Mouse (Mus musculus) heart, postnatal 4 days (tissue): ENCODE results near the gene Trappc13. TPM values are rescaled to one million over a fixed set of nuclear protein-coding genes. Genes with fewer than 3 reads are reported as not detected.
A peak's percentile ranks its signal among the peaks of the same experiment; 100 is the strongest.

Experiments used
- DNase-seq: peaks from one replicate; pipeline ENCODE4 v3.0.0; 2021
- total RNA-seq, 2 experiments: library from RNA; stranded (reverse); gene quantifications; 2 replicates each; pipeline ENCODE4 v1.2.3; 2021

The Trappc13 gene
- total RNA-seq, 2 experiments from 2014 or later, result 35.3 to 35.8 TPM

DNA sequence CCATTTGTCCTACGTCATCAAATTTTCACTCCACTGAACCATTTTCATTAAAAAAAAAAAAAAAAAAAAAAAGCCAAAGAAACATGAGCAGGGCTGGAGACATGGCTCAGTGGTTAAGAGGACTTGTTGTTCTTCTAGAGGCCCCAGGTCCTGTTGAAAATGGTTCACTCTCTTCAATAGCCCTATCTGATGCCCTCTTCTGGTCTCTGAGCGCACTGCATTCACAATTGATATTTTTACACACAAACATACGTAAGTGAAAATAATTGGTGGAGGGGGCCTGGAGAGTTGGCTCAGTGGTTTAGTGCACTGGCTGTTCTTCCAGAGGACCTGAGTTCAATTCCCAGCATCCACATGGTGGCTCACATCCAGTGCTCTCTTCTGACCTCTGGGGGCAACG lies 64.5 kb downstream of the Trappc13 start:
- DNase-seq, result no peak

- DNase-seq, result no peak
Measured at GRCm38 (mm10) chr13:104112266-104112900, 65.9 kb downstream of the Trappc13 start.

DNA sequence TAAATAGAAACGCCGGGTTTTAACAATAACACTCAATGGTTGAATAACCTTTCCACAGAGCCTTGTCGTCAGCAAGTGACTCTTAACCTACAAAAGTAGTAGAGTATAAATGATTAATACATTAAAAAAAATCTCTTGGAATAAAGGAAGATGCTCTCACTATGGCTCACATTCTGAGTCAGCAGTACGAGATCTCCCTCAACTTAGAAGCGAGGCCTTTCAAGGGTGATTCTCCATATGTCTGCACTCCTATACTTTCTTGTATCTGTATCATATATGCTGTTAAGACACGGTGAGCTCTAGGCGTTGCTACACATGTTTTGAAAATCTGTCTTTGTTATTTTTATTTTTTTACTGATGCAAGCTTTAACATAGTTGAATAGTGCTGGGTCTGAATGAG lies 67.7 kb downstream of the Trappc13 start:
- DNase-seq, result no peak

DNA sequence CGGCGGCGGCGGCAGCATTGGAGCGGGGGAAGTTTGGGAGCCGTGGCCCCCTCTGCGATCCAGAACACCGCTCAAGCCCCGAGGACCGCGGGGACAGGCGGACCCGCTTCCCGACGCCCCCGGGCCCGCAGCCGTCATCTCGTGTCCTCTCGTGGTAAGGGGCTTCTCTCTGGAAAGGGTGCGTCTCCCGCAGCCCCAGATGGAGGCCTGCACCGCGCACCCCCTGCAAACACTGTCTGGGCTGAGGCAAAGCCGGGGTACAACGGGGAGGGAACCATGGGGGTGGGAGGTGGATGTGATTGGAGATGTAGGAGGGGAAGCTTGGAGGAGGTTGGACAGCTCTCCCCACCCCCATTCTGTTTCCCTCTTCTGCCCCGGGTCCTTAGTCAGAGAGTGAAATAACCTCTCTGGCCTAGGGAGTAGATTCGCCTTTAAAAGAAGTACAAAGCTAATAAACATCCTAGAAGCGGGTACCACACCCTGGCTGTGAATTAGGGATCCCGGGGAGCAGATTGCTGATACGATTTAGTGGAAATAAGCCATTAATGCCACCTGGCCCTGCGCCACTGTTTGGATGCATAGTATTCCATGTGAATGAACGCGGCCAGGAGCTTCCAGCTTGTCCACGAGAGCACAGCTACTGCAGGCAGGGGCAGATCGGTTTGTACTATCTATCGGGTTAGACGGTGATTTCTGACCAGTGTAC lies 68.3 kb downstream of the Trappc13 start:
- DNase-seq, result peak; percentile 40

- DNase-seq, result peak; percentile 87
Measured at GRCm38 (mm10) chr13:104109288-104109815, 68.9 kb downstream of the Trappc13 start, which contains the start of the genes Nln and Sgtb. Gene Nln (minus strand): TSS chr13:104109614. Gene Sgtb (plus strand): TSS chr13:104109741.

DNA sequence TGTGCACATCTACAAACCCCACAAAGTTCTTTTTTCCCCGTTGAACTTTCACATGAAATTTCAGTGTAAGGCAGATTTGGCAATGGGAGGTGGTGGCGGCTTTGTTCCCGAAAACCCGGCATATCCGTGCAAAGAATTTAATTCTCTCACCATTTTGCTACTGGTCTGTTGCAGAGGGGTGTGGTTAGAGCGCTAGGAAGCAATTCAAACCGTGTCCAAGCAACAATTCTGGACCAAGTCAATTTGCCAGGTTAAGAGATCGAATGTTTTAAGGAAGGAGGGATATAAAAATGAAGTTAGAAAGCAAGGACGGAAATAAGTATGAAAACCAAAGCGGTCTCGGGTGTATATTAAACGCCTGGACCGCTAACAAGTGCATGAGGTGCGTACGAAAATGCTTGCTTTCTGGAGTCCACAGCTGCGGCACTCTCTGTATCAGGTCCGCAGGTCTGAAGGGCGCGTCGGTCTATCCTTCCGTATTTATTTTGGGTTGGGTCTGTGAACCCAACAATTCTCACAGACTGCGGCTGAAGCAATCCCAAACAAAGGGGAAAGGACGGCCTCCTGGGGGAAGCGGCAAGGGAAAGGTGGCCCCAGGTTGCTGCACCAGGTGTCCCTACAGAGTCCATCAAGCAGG lies 69.5 kb downstream of the Trappc13 start:
- peak; percentile 18 for DNase-seq

DNA sequence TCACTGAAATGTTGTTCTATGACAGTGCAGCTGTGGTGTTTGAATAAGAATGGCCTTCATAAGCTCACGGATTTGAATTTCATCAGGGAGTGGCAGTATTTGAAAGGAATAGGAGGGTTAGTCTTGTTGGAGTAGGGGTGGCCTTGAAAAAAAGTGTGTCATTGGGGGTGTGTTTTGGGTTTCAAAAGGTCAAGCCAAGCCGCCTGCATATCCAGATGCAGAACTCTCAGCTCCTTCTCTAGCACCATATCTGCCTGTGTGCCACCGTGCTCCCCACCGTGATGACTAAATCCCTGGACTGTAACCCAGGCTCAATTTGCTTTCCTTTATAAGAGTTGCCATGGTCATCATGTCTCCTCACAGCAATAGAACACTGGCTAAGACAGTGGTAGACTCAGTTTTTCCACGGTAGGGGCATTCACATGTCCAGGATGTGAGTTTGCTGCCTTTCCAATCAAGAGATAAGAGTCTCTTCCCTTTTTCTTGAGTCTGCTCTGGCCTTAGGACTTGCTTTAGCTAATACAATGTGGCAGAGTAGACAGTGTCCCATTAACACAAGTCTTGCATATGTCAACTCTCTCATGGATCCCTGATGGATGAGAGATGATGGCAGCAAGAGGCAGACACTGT lies 76.5 kb downstream of the Trappc13 start:
- no peak for DNase-seq

DNA sequence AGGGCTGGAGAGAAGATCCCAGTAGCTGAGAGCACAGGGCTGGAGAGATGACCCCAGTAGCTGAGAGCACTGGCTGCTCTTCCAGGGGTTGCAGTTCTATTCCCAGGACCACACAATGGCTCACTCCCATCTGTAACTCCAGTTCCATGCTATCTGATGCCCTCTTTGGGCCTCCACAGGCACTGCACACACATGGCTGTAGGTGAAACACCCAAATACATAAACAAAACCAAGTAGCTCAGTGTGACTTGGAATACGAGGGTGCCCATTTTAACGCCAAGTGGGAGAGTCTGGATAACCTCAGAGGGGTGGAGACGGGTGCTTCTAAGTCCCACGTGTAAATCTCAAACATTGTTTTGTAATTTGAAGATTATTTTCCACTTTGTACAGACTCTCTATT lies 77.9 kb downstream of the Trappc13 start:
- DNase-seq, result no peak

- no peak for DNase-seq
Measured at GRCm38 (mm10) chr13:104097190-104097589, 81.1 kb downstream of the Trappc13 start.

- DNase-seq, result no peak
Measured at GRCm38 (mm10) chr13:104095955-104096354, 82.3 kb downstream of the Trappc13 start.

DNA sequence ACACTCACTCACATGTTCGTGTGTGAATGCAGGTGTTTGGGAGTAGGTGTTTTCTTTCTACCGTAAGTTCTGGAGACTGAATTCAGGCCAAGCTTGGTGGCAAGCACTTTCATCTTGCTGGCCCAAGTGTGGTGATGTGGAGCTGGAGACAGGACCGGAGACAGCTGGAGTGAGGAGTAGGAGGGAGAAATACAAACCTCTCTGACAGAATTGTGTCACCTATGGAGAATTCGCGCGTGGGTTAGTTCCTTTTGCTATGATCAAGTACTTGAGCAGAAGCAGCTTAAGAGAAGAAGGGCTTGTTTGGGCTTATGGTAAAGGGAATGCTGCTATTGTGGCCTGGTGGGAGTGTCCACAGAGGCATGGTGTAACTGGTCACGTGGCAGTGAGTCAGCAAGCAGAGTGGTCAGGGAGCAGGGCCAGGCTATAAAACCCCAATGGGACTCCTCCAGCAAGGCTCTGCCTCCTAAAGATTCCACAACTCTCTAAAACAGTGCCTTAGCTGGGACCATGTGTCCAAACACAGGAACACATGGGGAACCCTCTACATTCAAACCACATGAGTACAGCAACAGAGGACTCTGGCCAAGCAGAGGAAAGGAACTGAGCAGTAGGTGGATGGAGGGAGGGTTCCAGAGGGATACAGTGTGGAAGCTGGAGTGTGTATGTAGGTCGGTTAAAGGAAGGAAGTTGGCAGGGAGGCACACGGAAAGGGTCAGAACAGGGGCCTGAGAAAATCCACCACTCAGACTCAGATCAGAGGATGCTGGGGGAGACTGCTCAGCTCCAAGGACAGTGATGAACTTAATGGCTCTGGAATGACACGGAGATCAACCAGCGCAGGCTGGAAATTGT lies 83.5 kb downstream of the Trappc13 start:
- peak; percentile 42 for DNase-seq

Other genes starting within 250 kb of the Trappc13 start
- 10 to 100 TPM; 27.2 to 30.4 TPM for gene Nln, start 68.9 kb downstream of the Trappc13 start, total RNA-seq
- 1 to 10 TPM; 1.7 to 1.8 TPM for gene Sgtb, start 68.7 kb downstream of the Trappc13 start, total RNA-seq
- 10 to 100 TPM; 17.8 to 19.9 TPM for gene Trim23, start 328 bp upstream of the Trappc13 start, total RNA-seq
- 10 to 100 TPM; 10.2 to 13.5 TPM for gene Cenpk, start 50.1 kb upstream of the Trappc13 start, total RNA-seq
- gene Ppwd1, start 50.4 kb upstream of the Trappc13 start, total RNA-seq, result 10 to 100 TPM; 10.2 to 11.6 TPM
- gene Adamts6, start 109.4 kb upstream of the Trappc13 start, total RNA-seq, result 10 to 100 TPM; 19.9 to 21.8 TPM